ENCODE assay signal across 8 mouse cellular contexts in the genomic region with DNA sequence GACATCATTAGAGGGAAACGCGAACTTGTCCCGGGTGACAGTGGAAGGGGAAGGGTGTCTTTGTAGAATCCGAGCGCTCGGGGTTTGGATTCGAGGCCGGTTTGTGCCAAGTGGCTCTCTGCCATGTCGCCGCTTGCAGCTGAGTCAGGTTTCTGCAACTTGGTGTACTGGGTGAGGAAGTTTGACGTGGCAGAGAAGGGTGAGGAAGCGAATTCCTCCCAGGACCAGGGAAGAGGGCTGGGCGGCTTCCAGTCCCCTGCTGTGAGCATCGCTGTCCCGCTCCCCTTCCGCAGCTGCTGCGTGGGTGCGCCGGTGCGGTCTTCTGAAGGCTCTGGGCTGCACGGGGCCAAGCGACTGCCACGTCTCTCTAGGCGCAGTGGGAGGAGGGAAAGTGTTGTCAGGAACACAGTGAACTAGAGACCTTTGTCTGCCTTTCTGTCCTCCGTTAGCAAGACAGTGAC. TPM values are rescaled to one million over a fixed set of nuclear protein-coding genes. Genes with fewer than 3 reads are reported as not detected.
DNase-seq lines count a peak whose midpoint lies in the region; ATAC-seq and TF ChIP-seq lines count a peak whose summit lies in the region.

No protein-coding gene starts in this region.

- TF ChIP-seq CTCF in E14TG2a.4 (conservative IDR thresholded peaks at IDR 0.05; ENCODE audit: low read length): no peak
- TF ChIP-seq CTCF in heart, postnatal 0 days (IDR thresholded peaks at IDR 0.05; ENCODE audit: low read depth): no peak
- no peak for TF ChIP-seq CTCF in liver, embryonic 14.5 days (IDR thresholded peaks at IDR 0.05; ENCODE audit: low read depth)

- WGBS in forebrain, embryonic 14.5 days: under 1% methylated on average over 25 of the region's 25 CpGs
- WGBS in heart, postnatal 0 days: under 1% methylated on average over 25 of the region's 25 CpGs
- under 1% methylated on average over 25 of the region's 25 CpGs for WGBS in liver, embryonic 14.5 days (ENCODE audit: insufficient replicate concordance)
- under 1% methylated on average over 25 of the region's 25 CpGs for WGBS in neural tube, embryonic 11.5 days

- H3K9me3 ChIP-seq in E14TG2a.4 (ENCODE audit: low read length): no peaks in the 10 kb centered on the region
- no peaks in the 10 kb centered on the region for H3K9me3 ChIP-seq in forebrain, embryonic 14.5 days (replicated peaks; ENCODE audit: control insufficient read depth, low read length)
- no peaks in the 10 kb centered on the region for H3K9me3 ChIP-seq in heart, postnatal 0 days (replicated peaks; ENCODE audit: control insufficient read depth, low read length)
- H3K9me3 ChIP-seq in liver, embryonic 14.5 days (ENCODE audit: control insufficient read depth, low read length): no peaks in the 10 kb centered on the region
- H3K9me3 ChIP-seq in neural tube, embryonic 11.5 days (ENCODE audit: control insufficient read depth, low read length): no peaks in the 10 kb centered on the region

- H3K36me3 ChIP-seq in E14TG2a.4 (ENCODE audit: insufficient read depth, low read length): peaks cover 28% of the 10 kb centered on the region
- H3K36me3 ChIP-seq in forebrain, embryonic 14.5 days (ENCODE audit: control insufficient read depth, insufficient read depth, low read length): no peaks in the 10 kb centered on the region
- peaks cover 34% of the 10 kb centered on the region for H3K36me3 ChIP-seq in heart, postnatal 0 days (replicated peaks; ENCODE audit: control insufficient read depth, insufficient read depth, low read length)
- no peaks in the 10 kb centered on the region for H3K36me3 ChIP-seq in liver, embryonic 14.5 days (replicated peaks; ENCODE audit: control insufficient read depth, insufficient read depth, low read depth)
- no peaks in the 10 kb centered on the region for H3K36me3 ChIP-seq in neural tube, embryonic 11.5 days (ENCODE audit: control insufficient read depth, insufficient read depth, low read length)

- TF ChIP-seq EP300 in heart, postnatal 0 days (IDR thresholded peaks at IDR 0.05; ENCODE audit: low read depth): no peak
- TF ChIP-seq EP300 in liver, embryonic 14.5 days (IDR thresholded peaks at IDR 0.05; ENCODE audit: low read depth): no peak

- H3K27me3 ChIP-seq in E14TG2a.4 (ENCODE audit: insufficient read depth, low read length): peaks cover 17% of the 10 kb centered on the region
- no peaks in the 10 kb centered on the region for H3K27me3 ChIP-seq in forebrain, embryonic 14.5 days (replicated peaks; ENCODE audit: control insufficient read depth, insufficient read depth, low read length)
- H3K27me3 ChIP-seq in heart, postnatal 0 days (ENCODE audit: control insufficient read depth, insufficient read depth, low read length): no peaks in the 10 kb centered on the region
- H3K27me3 ChIP-seq in liver, embryonic 14.5 days (ENCODE audit: control insufficient read depth, insufficient read depth, low read length): peaks cover 7% of the 10 kb centered on the region
- no peaks in the 10 kb centered on the region for H3K27me3 ChIP-seq in neural tube, embryonic 11.5 days (ENCODE audit: control insufficient read depth, insufficient read depth, low read length)

- H3K9ac ChIP-seq in forebrain, embryonic 14.5 days (ENCODE audit: low read length): peak overlapping the region; percentile 55
- peak overlapping the region; percentile 74 for H3K9ac ChIP-seq in heart, postnatal 0 days (replicated peaks; ENCODE audit: low read depth, low read length)
- H3K9ac ChIP-seq in liver, embryonic 14.5 days (replicated peaks): peak overlapping the region; percentile 38
- H3K9ac ChIP-seq in neural tube, embryonic 11.5 days (ENCODE audit: low read length): peak overlapping the region; percentile 57

- H3K4me2 ChIP-seq in forebrain, embryonic 14.5 days (ENCODE audit: low read length): peak overlapping the region; percentile 89
- peak overlapping the region; percentile 73 for H3K4me2 ChIP-seq in heart, postnatal 0 days (ENCODE audit: low read depth, low read length)
- peak overlapping the region; percentile 56 for H3K4me2 ChIP-seq in liver, embryonic 14.5 days (ENCODE audit: low read depth)
- peak overlapping the region; percentile 87 for H3K4me2 ChIP-seq in neural tube, embryonic 11.5 days (ENCODE audit: low read depth)

- peaks cover 30% of the 10 kb centered on the region for H3K4me1 ChIP-seq in E14TG2a.4 (replicated peaks; ENCODE audit: low read depth, low read length)
- H3K4me1 ChIP-seq in forebrain, embryonic 14.5 days (ENCODE audit: control insufficient read depth, insufficient read depth, low read length): no peaks in the 10 kb centered on the region; the same call in 1 of the 2 replicates
- peaks cover 13% of the 10 kb centered on the region for H3K4me1 ChIP-seq in heart, postnatal 0 days (ENCODE audit: control insufficient read depth, insufficient read depth)
- H3K4me1 ChIP-seq in liver, embryonic 14.5 days (replicated peaks; ENCODE audit: control insufficient read depth in 2 of 2, insufficient read depth in 2 of 2, low read length in 1 of 2): 0 out of 4 replicates have a peak, but pooled peaks cover 0 to 3% of the 10 kb centered on the region in 2 experiments
- no peaks in the 10 kb centered on the region for H3K4me1 ChIP-seq in neural tube, embryonic 11.5 days (ENCODE audit: control insufficient read depth, insufficient read depth, low read length)

- H3K4me3 ChIP-seq in E14TG2a.4 (replicated peaks; ENCODE audit: low read length): peak overlapping the region; percentile 90
- H3K4me3 ChIP-seq in forebrain, embryonic 14.5 days (ENCODE audit: low read depth, low read length): peak overlapping the region; percentile 59
- H3K4me3 ChIP-seq in heart, postnatal 0 days (ENCODE audit: low read depth, low read length): peak overlapping the region; percentile 88
- H3K4me3 ChIP-seq in liver, embryonic 14.5 days (ENCODE audit: insufficient read depth in 1 of 2, low read depth in 2 of 2, low read length in 2 of 2): peak overlapping the region; percentile 55 to 62
- peak overlapping the region; percentile 76 for H3K4me3 ChIP-seq in neural tube, embryonic 11.5 days (ENCODE audit: low read depth, low read length)

- peak; percentile 51 for DNase-seq in forebrain, embryonic 14.5 days (ENCODE audit: low spot score)
- peak; percentile 43 for DNase-seq in heart, postnatal 0 days (ENCODE audit: low spot score)
- DNase-seq in kidney, postnatal 36 days: peak; percentile 60 to 78
- no peak for DNase-seq in liver, embryonic 14.5 days (ENCODE audit: low read depth in 3 of 3, low spot score in 3 of 3)
- peak; percentile 62 for DNase-seq in neural tube, embryonic 11.5 days (ENCODE audit: low spot score)
- peak; percentile 34 to 43 for DNase-seq in thymus, adult 18-20 months

- no peak overlapping the region for H3K27ac ChIP-seq in forebrain, embryonic 14.5 days (ENCODE audit: low read depth, low read length)
- peak overlapping the region; percentile 83 for H3K27ac ChIP-seq in heart, postnatal 0 days (ENCODE audit: low read depth)
- no peak overlapping the region for H3K27ac ChIP-seq in liver, embryonic 14.5 days
- no peak overlapping the region for H3K27ac ChIP-seq in neural tube, embryonic 11.5 days (ENCODE audit: low read depth, low read length)

- ATAC-seq in cerebellum, adult (ENCODE audit: insufficient number of reproducible peaks, low FRiP score, low TSS enrichment): peak; percentile 43
- ATAC-seq in forebrain, embryonic 14.5 days: peak; percentile 57
- ATAC-seq in heart, postnatal 0 days (ENCODE audit: insufficient read depth, low read depth): peak; percentile 57
- ATAC-seq in liver, embryonic 14.5 days (ENCODE audit: insufficient read depth): peak; percentile 52
- ATAC-seq in neural tube, embryonic 11.5 days (ENCODE audit: insufficient read depth, low FRiP score, low TSS enrichment): peak; percentile 43

RNA-seq across cellular contexts. Expression of a gene that starts 0.5 kb away (rescaled TPM):
- 16.8 and 19.6 TPM in 2 replicates for polyA plus RNA-seq in forebrain, embryonic 14.5 days (2014; fragmentation: Nextera tagmentation; extraction: Ambion mirVana)
- total RNA-seq in heart, postnatal 0 days (2014; rRNA removed; ENCODE audit: low replicate concordance): 72.0 and 78.6 TPM in 2 replicates
- 45.4 and 48.8 TPM in 2 replicates for polyA plus RNA-seq in heart, postnatal 0 days (2015; fragmentation: Nextera tagmentation; extraction: Ambion mirVana)
- polyA plus RNA-seq in liver, embryonic 14.5 days (2012; rRNA removed): 9.2 and 9.9 TPM in 2 replicates
- 16.5 and 18.0 TPM in 2 replicates for polyA plus RNA-seq in liver, embryonic 14.5 days (2014; fragmentation: Nextera tagmentation; extraction: Ambion mirVana)
- 26.1 and 28.6 TPM in 2 replicates for polyA plus RNA-seq in neural tube, embryonic 11.5 days (2014; fragmentation: Nextera tagmentation; extraction: Ambion mirVana)

RNA-seq across cellular contexts. Expression of a gene that starts 31.8 kb away (rescaled TPM):
- polyA plus RNA-seq in forebrain, embryonic 14.5 days (2014; fragmentation: Nextera tagmentation; extraction: Ambion mirVana): 1.1 and 1.7 TPM in 2 replicates
- total RNA-seq in heart, postnatal 0 days (2014; rRNA removed; ENCODE audit: low replicate concordance): 8.2 and 17.9 TPM in 2 replicates
- 13.0 and 14.7 TPM in 2 replicates for polyA plus RNA-seq in heart, postnatal 0 days (2015; fragmentation: Nextera tagmentation; extraction: Ambion mirVana)
- polyA plus RNA-seq in liver, embryonic 14.5 days (2012; rRNA removed): 0.03 TPM in 2 replicates
- polyA plus RNA-seq in liver, embryonic 14.5 days (2014; fragmentation: Nextera tagmentation; extraction: Ambion mirVana): 0.04 TPM in 1 of 2 replicates, not detected in the other
- polyA plus RNA-seq in neural tube, embryonic 11.5 days (2014; fragmentation: Nextera tagmentation; extraction: Ambion mirVana): 2.2 and 3.0 TPM in 2 replicates

Comparison
In these comparisons a context has a peak if more than half of its experiments do, and no peak if none do; other contexts are left out.
1. DNase-seq: peak in forebrain, embryonic 14.5 days (single experiment), heart, postnatal 0 days (single experiment), kidney, postnatal 36 days (2 of 2), neural tube, embryonic 11.5 days (single experiment) and thymus, adult 18-20 months (2 of 2); none in liver, embryonic 14.5 days (0 of 3).
2. Peak in every context shown above with its lines, with median percentiles within 50 percentile points of each other: H3K4me3 ChIP-seq, ATAC-seq, H3K4me2 ChIP-seq and H3K9ac ChIP-seq.